In the genomic region with DNA sequence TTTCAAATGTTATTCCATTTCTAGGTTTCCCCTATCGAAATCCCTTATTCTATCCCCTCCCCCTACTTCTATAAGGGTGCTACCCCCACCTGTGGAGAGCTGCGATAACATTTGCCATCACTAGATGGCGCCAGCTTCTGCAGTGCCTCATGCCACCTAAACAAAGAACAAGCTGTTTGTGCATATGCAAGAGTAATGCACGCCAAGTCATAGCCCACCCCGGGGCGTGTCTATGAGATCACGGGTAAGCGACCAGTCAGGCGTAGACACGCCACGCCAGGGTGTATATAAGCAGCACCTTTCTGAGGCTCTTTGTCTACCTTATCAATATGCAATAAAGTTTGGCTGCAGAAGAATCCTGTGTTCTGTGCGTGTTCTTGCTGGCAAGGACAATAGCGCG, we compare ENCODE assay signal across 11 mouse cellular contexts.
DNase-seq lines count a peak whose midpoint lies in the region; ATAC-seq and TF ChIP-seq lines count a peak whose summit lies in the region.
"Had no signal": no experiment of that assay in that cellular context is flagged by ENCODE, and none has a peak within 500 bp of the region (broad histone marks: within the 10 kb centered on the region; RNA-seq: fewer than 3 reads in every experiment).

No protein-coding gene starts in this region.

- no peak overlapping the region for H3K27ac ChIP-seq in forebrain, embryonic 14.5 days (ENCODE audit: low read depth, low read length)
- H3K27ac ChIP-seq in forebrain, embryonic 16.5 days (ENCODE audit: low read length): no peak overlapping the region
- no peak overlapping the region for H3K27ac ChIP-seq in kidney, postnatal 0 days
- no peak overlapping the region for H3K27ac ChIP-seq in CH12.LX (ENCODE audit: insufficient read depth, low read depth)

- dilution Hi-C loops in CH12.LX (cut with MboI; ENCODE audit: extremely low pct_ligation_motif_present, extremely low pct_unique_long_range_greater_than_20kb, low sequenced_read_pairs): no loop called here

- no peak overlapping the region for H3K9ac ChIP-seq in forebrain, embryonic 14.5 days (ENCODE audit: low read length)
- no peak overlapping the region for H3K9ac ChIP-seq in forebrain, embryonic 16.5 days (replicated peaks; ENCODE audit: low read depth, low read length)
- no peak overlapping the region for H3K9ac ChIP-seq in kidney, postnatal 0 days (ENCODE audit: low read depth, low read length)
- H3K9ac ChIP-seq in CH12.LX (ENCODE audit: insufficient read depth, low read depth): no peak overlapping the region

- H3K79me2 ChIP-seq in CH12.LX (replicated peaks; ENCODE audit: control insufficient read depth, extremely low read depth, insufficient read depth, poor library complexity, severe bottlenecking): no peaks in the 10 kb centered on the region

- peak; percentile 21 for TF ChIP-seq RAD21 in CH12.LX (IDR thresholded peaks at IDR 0.05; ENCODE audit: low read depth, low read length)

- peak; percentile 42; the same call in 1 of the 2 replicates for ATAC-seq in forebrain, embryonic 14.5 days
- ATAC-seq in forebrain, embryonic 16.5 days: no peak
- peak; percentile 56 for ATAC-seq in kidney, postnatal 0 days (replicated peaks; ENCODE audit: low FRiP score, low read depth)
- ATAC-seq in megakaryocyte progenitor cell, adult 5-6 weeks (replicated peaks; ENCODE audit: poor library complexity): peak; percentile 38; the same call in 1 of the 2 replicates

- no peaks in the 10 kb centered on the region for H3K4me1 ChIP-seq in forebrain, embryonic 14.5 days (ENCODE audit: control insufficient read depth, insufficient read depth, low read length)
- no peaks in the 10 kb centered on the region for H3K4me1 ChIP-seq in forebrain, embryonic 16.5 days (replicated peaks; ENCODE audit: control insufficient read depth, insufficient read depth, low read length)
- no peaks in the 10 kb centered on the region for H3K4me1 ChIP-seq in kidney, postnatal 0 days (replicated peaks; ENCODE audit: insufficient read depth, low read length)
- no peaks in the 10 kb centered on the region for H3K4me1 ChIP-seq in CH12.LX (ENCODE audit: control insufficient read depth in 1 of 2, insufficient read depth in 2 of 2)

- H3K4me3 ChIP-seq in forebrain, embryonic 14.5 days (ENCODE audit: low read depth, low read length): no peak overlapping the region
- no peak overlapping the region for H3K4me3 ChIP-seq in forebrain, embryonic 16.5 days (replicated peaks; ENCODE audit: low read length)
- H3K4me3 ChIP-seq in kidney, postnatal 0 days (replicated peaks; ENCODE audit: low read depth, low read length): no peak overlapping the region
- H3K4me3 ChIP-seq in CH12.LX (replicated peaks in 1 of 3; ENCODE audit: low read depth in 2 of 3, low read length in 2 of 3, poor library complexity in 1 of 3): no peak overlapping the region

- H3K36me3 ChIP-seq in forebrain, embryonic 14.5 days (ENCODE audit: control insufficient read depth, insufficient read depth, low read length): no peaks in the 10 kb centered on the region
- no peaks in the 10 kb centered on the region for H3K36me3 ChIP-seq in forebrain, embryonic 16.5 days (ENCODE audit: control insufficient read depth, insufficient read depth)
- H3K36me3 ChIP-seq in kidney, postnatal 0 days (ENCODE audit: insufficient read depth, low read length): no peaks in the 10 kb centered on the region
- no peaks in the 10 kb centered on the region for H3K36me3 ChIP-seq in CH12.LX (replicated peaks in 1 of 2; ENCODE audit: control insufficient read depth in 1 of 2, insufficient read depth in 1 of 2, low read length in 1 of 2)

- WGBS in forebrain, embryonic 14.5 days: 91% methylated on average over 14 of the region's 14 CpGs
- WGBS in forebrain, embryonic 16.5 days: 91% methylated on average over 14 of the region's 14 CpGs
- 89% methylated on average over 14 of the region's 14 CpGs for WGBS in kidney, postnatal 0 days

- TF ChIP-seq CTCF in kidney, postnatal 0 days (IDR thresholded peaks at IDR 0.05; ENCODE audit: low read depth): peak; percentile 6; the same call in 1 of the 2 replicates
- peak; percentile 30 to 61; a peak in 2 of 4 replicates for TF ChIP-seq CTCF in CH12.LX (conservative IDR thresholded peaks at IDR 0.05 in 1 of 2, IDR thresholded peaks at IDR 0.05 in 1 of 2; ENCODE audit: low read depth in 2 of 2, low read length in 2 of 2)

- no peaks in the 10 kb centered on the region for H3K27me3 ChIP-seq in forebrain, embryonic 14.5 days (replicated peaks; ENCODE audit: control insufficient read depth, insufficient read depth, low read length)
- H3K27me3 ChIP-seq in forebrain, embryonic 16.5 days (replicated peaks; ENCODE audit: control insufficient read depth, insufficient read depth, low read length): no peaks in the 10 kb centered on the region
- no peaks in the 10 kb centered on the region for H3K27me3 ChIP-seq in kidney, postnatal 0 days (ENCODE audit: insufficient read depth, low read length)
- H3K27me3 ChIP-seq in CH12.LX (replicated peaks): no peaks in the 10 kb centered on the region

- peaks cover 65% of the 10 kb centered on the region for H3K9me3 ChIP-seq in forebrain, embryonic 14.5 days (replicated peaks; ENCODE audit: control insufficient read depth, low read length)
- H3K9me3 ChIP-seq in forebrain, embryonic 16.5 days (ENCODE audit: control insufficient read depth, low read length): peaks cover 59% of the 10 kb centered on the region
- peaks cover 52% of the 10 kb centered on the region for H3K9me3 ChIP-seq in kidney, postnatal 0 days (replicated peaks; ENCODE audit: low read length)
- peaks cover 16% of the 10 kb centered on the region for H3K9me3 ChIP-seq in CH12.LX (replicated peaks; ENCODE audit: low read length)

- H3K4me2 ChIP-seq in forebrain, embryonic 14.5 days (ENCODE audit: low read length): no peak overlapping the region
- no peak overlapping the region for H3K4me2 ChIP-seq in forebrain, embryonic 16.5 days (ENCODE audit: low read length)
- H3K4me2 ChIP-seq in kidney, postnatal 0 days (ENCODE audit: low read length): no peak overlapping the region
- H3K4me2 ChIP-seq in CH12.LX (ENCODE audit: insufficient read depth, low read depth, poor library complexity, severe bottlenecking): no peak overlapping the region

- TF ChIP-seq POLR2A in CH12.LX (IDR thresholded peaks at IDR 0.05; ENCODE audit: low read depth, low read length): no peak

- no peak for DNase-seq in forebrain, embryonic 14.5 days (ENCODE audit: low spot score)
- no peak for DNase-seq in kidney, postnatal 0 days (ENCODE audit: low spot score)
- DNase-seq in kidney, adult 8-10 months: no peak
- peak; percentile 56 for DNase-seq in CH12.LX (ENCODE audit: extremely low read depth)
- no peak for DNase-seq in urinary bladder, postnatal 4 days (ENCODE audit: low spot score in 2 of 2)
- DNase-seq in left cerebral cortex, adult 9 months (ENCODE audit: low spot score in 2 of 2): no peak
- DNase-seq: adrenal gland, adult 2 months; B cell, adult 2 months; cerebellum, adult 2 months had no signal

- in situ Hi-C loops in CH12.LX (cut with MboI; ENCODE audit: low pct_ligation_motif_present, low pct_unique_long_range_greater_than_20kb, low sequenced_read_pairs): no loop called here

- TF ChIP-seq EP300 in CH12.LX (IDR thresholded peaks at IDR 0.05; ENCODE audit: low read length): no peak

TF ChIP-seq in CH12.LX, 34 proteins besides CTCF, POLR2A, EP300 and RAD21:
- TF ChIP-seq CHD2 (IDR thresholded peaks at IDR 0.05; ENCODE audit: low read length) (peak; percentile 44; the same call in 1 of the 2 replicates), ELF1 (IDR thresholded peaks at IDR 0.05; ENCODE audit: low read depth, low read length) (no peak)
